Mouse (Mus musculus) midbrain, embryonic 11.5 days (tissue): Measurements from ENCODE around the gene Galt. TPM values are rescaled to one million over a fixed set of nuclear protein-coding genes. Genes with fewer than 3 reads are reported as not detected.

Experiments
- ATAC-seq: fragments of 200-750 bp; cut with Nextera tagmentation; 2 replicates; pipeline ENCODE4 v1.8.0; 2017; ENCODE audit warnings: moderate TSS enrichment, moderate library complexity; ENCODE audit not compliant: low FRiP score
- DNase-seq: peaks from one replicate; pipeline ENCODE4 v3.0.0; 2015; ENCODE audit warnings: low spot score; ENCODE audit errors: missing footprints
- H3K27ac ChIP-seq: fragments of 300-500 bp; sonication (generic); 2 replicates; pipeline ENCODE4 v1.5.1; 2014; ENCODE audit warnings: low read depth, low read length
- H3K27me3 ChIP-seq: fragments of 300-500 bp; sonication (generic); 2 replicates; pipeline ENCODE4 v1.6.1; 2014; ENCODE audit warnings: mild to moderate bottlenecking, low read length, moderate library complexity, mixed read lengths; ENCODE audit not compliant: control insufficient read depth, insufficient read depth
- H3K36me3 ChIP-seq: fragments of 300-500 bp; sonication (generic); 2 replicates; pipeline ENCODE4 v1.6.1; 2014; ENCODE audit warnings: mild to moderate bottlenecking, low read length, moderate library complexity, mixed read lengths; ENCODE audit not compliant: control insufficient read depth, insufficient read depth
- H3K4me1 ChIP-seq: fragments of 300-500 bp; sonication (generic); 2 replicates; pipeline ENCODE4 v1.6.1; 2014; ENCODE audit warnings: low read length; ENCODE audit not compliant: control insufficient read depth, insufficient read depth
- H3K4me2 ChIP-seq: fragments of 300-500 bp; sonication (generic); 2 replicates; pipeline ENCODE4 v1.6.1; 2014; ENCODE audit warnings: mild to moderate bottlenecking, moderate library complexity
- H3K4me3 ChIP-seq: fragments of 300-500 bp; sonication (generic); 2 replicates; pipeline ENCODE4 v1.5.1; 2014; ENCODE audit warnings: low read depth, low read length
- H3K9ac ChIP-seq: fragments of 300-500 bp; sonication (generic); 2 replicates; pipeline ENCODE4 v1.6.1; 2014; ENCODE audit warnings: low read length
- H3K9me3 ChIP-seq: fragments of 300-500 bp; sonication (generic); 2 replicates; pipeline ENCODE4 v1.6.1; 2016; ENCODE audit warnings: low read length; ENCODE audit not compliant: control insufficient read depth
- WGBS: fragments of 180-500 bp; shearing (Covaris S2); extraction: QIAGEN DNeasy Blood & Tissue Kit; methylation state at CpG from one replicate; pipeline ENCODE4 v1.1.7; 2014; 5-methylcytosine and 5-hydroxymethylcytosine counted together
- polyA plus RNA-seq: library from polyadenylated mRNA; unstranded; fragments of >200 nt; fragmentation: Nextera tagmentation; extraction: Ambion mirVana; gene quantifications from 2 replicates; pipeline ENCODE4 v1.2.1, GENCODE M21; 2014

The Galt gene
- polyA plus RNA-seq, result 19.5 and 19.7 TPM in 2 replicates

DNA sequence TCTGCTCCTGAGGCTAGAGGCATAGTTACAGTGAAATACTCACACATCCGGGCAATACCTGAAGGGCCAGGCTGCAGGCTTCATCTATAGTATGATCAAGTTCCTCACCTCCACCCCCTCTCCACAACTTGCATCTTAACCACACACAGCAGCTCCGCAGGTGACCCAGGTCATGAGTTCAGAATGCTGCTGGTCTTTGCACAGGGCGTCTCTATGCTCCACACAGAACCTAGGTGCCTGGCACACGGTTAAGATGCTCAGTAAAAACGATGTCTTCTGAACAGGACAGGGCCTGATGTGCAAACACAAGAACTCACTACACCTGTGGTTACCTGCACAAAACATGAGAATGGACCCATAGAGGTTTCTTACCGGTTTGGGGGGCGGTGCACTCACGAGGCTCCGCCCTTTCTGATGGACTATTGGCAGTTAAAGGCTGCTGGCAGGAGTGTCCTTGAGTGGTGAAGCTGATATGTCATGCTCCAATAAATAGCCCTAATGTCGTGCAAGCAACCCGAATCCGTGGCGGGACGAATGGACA is at the start of gene Galt:
Galt (plus strand) TSS at position 432 of the 541 bp plus-strand sequence.
- Histone ChIP-seq H3K4me1 (peaks cover 3% of the 10 kb centered on the region), H3K27me3 (no peaks in the 10 kb centered on the region), H3K4me2 (peak within 1 kb of the TSS; percentile 99), H3K36me3 (no peaks in the 10 kb centered on the region), H3K27ac (peak within 1 kb of the TSS; percentile 22; the same call in 1 of the 2 replicates), H3K9me3 (no peaks in the 10 kb centered on the region), H3K9ac (peak within 1 kb of the TSS; percentile 70), H3K4me3 (peak within 1 kb of the TSS; percentile 69)
- 14% methylated on average over 14 of the region's 14 CpGs for WGBS
- ATAC-seq, result peak; percentile 56
- no peak for DNase-seq

DNA sequence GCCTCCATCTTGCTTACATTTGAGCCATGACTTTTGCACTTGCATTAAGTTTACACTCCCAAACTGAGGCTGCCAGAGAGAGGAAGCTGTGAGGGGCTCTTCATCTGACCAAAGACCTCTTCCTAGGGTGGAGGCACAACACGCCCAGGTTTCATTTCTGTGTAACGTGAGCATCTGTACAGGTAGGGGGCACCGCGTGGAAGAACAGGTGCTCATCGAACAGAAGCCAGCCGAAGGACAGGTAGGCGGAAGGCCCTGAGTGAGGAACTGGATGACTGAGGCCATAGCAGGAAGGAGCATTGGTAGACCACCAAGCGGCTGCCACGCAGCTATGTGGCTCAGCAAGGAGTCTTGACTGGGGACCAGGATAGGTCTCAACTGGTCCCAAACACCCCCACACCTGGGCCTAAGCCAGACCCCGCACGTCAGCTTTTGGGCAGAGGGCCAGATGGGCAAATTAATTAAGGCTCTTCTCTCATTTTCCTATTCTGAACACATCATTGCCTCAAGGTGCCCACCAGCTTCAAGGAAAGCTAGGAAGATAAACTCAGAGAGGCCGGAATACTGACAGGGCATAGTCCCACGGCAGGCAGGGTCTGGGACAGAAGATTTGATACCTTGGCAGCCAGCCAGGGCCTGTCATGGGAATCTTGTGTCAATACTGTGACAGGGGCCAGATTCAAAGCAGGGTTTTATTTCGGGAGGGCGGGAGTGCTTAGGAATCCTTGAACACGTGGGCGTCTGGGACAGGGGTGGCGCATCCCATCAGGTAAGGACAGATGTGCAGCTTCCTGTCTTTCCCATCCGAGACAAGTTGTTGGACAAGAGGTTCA is 48.9 kb upstream of the Galt start:
- no peak overlapping the region for H3K27ac ChIP-seq
- H3K9ac ChIP-seq, result no peak overlapping the region
- 74% methylated on average over 19 of the region's 19 CpGs for WGBS
- DNase-seq (peak; percentile 87), ATAC-seq (peak; percentile 36; the same call in 1 of the 2 replicates)
- no peak overlapping the region for H3K4me3 ChIP-seq
- H3K36me3 ChIP-seq, result no peaks in the 10 kb centered on the region
- H3K27me3 ChIP-seq, result peaks cover 2% of the 10 kb centered on the region; the same call in 1 of the 2 replicates
- no peak overlapping the region for H3K4me2 ChIP-seq
- no peaks in the 10 kb centered on the region for H3K9me3 ChIP-seq
- peaks cover 20% of the 10 kb centered on the region for H3K4me1 ChIP-seq

DNA sequence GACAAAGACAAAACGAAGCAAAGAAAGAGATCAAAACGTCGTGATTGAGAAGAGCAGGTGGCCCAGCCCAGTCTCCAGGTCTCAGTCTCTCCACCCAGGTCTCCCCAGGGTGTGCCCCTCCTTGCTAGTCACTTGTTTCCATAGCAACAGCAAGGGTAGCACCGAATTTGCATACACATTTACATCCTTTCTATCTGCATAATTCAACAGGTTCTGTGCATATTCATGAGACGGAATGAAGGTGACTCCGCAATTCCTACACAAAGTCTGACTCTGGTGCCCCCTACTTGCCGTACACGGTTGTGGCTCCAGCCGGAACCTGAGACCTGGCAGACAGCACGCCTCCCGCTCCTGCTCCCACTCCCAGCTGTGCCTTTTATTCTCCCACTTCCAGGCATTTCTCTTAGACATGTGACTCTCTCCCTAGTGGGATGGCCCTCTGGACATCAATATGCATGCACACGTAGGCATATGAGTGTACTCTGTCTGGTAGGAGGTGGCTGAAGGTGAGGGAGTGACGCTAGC is 48.0 kb upstream of the Galt start:
- peaks cover 2% of the 10 kb centered on the region; the same call in 1 of the 2 replicates for H3K27me3 ChIP-seq
- peak overlapping the region; percentile 22; the same call in 1 of the 2 replicates for H3K4me2 ChIP-seq
- whole genome bisulfite sequencing, result 2% methylated on average over 13 of the region's 13 CpGs
- no peak overlapping the region; the same call in 1 of the 2 replicates for H3K4me3 ChIP-seq
- ATAC-seq, result peak; percentile 78
- no peak overlapping the region for H3K27ac ChIP-seq
- no peaks in the 10 kb centered on the region for H3K36me3 ChIP-seq
- H3K9ac ChIP-seq, result no peak overlapping the region
- H3K9me3 ChIP-seq, result no peaks in the 10 kb centered on the region
- H3K4me1 ChIP-seq, result peaks cover 26% of the 10 kb centered on the region
- peak; percentile 95 for DNase-seq

DNA sequence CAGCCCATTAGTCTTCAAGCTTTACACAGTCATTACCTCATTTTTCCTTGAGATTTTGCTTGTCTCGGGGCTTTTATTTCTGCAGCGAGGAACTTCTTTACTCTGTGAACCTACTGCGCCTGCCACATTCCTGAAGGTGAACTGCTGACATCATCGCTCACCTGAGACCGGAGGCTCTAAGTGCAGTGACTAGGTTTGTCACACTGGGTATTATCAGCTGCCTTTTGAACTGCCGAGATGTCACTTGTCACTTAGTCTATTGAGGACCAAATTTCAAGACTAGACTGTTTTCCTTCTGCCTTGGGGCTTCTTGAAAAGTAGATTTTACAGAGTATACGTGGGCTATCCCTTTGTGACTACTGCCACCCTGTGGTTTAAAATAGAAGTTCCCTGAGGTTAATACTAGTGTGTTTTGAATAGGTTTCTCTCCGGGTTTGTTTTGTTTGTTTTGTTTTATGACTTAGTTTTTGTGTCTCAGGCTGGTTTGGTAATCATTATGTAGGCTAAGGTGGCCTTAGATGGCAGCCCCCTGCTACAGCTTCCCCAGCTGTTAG is 46.8 kb upstream of the Galt start:
- Histone ChIP-seq H3K4me2 (no peak overlapping the region), H3K9me3 (no peaks in the 10 kb centered on the region), H3K27me3 (peaks cover 2% of the 10 kb centered on the region; the same call in 1 of the 2 replicates), H3K9ac (no peak overlapping the region), H3K4me1 (peaks cover 35% of the 10 kb centered on the region), H3K27ac (no peak overlapping the region), H3K4me3 (no peak overlapping the region), H3K36me3 (no peaks in the 10 kb centered on the region)
- ATAC-seq (no peak), DNase-seq (peak; percentile 96)
- 49% methylated on average over 8 of the region's 8 CpGs for WGBS

DNA sequence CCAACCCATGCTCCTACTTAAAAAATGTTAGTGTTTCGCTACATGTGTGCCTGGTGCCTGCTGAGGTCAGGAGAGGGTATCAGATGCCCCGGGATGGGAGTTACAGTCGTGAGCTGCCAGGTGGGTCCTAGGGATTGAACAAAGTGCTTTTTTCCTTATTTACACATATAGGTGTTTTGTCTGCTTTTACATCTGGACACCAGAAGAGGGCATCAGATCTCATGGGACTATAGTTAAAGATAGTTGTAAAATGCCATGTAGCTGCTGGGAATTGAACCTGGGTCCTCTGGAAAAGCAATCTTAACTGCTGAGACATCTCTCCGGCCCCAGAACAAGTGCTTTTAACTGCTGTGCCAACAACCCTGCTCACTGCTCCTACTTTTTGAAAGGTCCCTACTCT is 44.8 kb upstream of the Galt start:
- 69% methylated on average over 4 of the region's 4 CpGs for WGBS
- Histone ChIP-seq H3K4me1 (peaks cover 39% of the 10 kb centered on the region), H3K9me3 (no peaks in the 10 kb centered on the region), H3K36me3 (no peaks in the 10 kb centered on the region), H3K4me2 (no peak overlapping the region), H3K9ac (no peak overlapping the region), H3K27ac (no peak overlapping the region), H3K4me3 (no peak overlapping the region), H3K27me3 (peaks cover 2% of the 10 kb centered on the region; the same call in 1 of the 2 replicates)
- DNase-seq, result peak; percentile 44
- no peak for ATAC-seq

DNA sequence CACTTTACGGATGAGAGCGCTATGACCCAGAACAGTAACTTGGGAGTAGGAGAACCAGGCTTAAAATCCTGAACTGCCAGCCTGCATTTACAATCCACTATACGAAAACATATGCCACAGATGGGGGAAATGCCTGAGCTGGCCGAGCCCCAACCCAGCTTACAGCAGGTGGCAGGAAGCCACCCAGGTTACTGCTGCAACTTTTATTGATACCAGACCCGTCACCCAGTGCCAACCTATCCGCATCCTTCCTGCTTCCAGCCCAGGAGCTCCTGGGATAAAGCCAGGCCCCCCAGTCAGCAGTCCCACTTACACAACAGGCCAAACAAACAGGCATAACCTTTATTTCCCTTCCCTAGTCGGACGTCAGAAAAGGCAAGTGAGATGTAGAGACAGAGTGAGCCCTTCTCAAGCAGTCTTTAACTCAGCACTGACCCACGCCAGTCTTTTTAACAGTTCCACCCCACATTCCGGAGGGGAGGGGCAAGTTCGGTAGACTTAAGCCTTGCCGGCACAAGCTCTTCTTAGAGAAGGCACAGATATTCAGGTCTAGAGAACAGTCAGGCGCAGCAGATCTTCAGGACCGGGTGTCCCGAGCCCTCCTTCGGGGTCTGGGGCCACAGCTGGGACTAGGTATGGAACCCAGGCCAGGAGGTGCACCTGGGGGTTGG is 43.2 kb upstream of the Galt start:
- Histone ChIP-seq H3K4me2 (peak overlapping the region; percentile 85), H3K27me3 (no peaks in the 10 kb centered on the region), H3K36me3 (no peaks in the 10 kb centered on the region), H3K4me1 (peaks cover 33% of the 10 kb centered on the region), H3K27ac (no peak overlapping the region), H3K9me3 (no peaks in the 10 kb centered on the region), H3K9ac (peak overlapping the region; percentile 14; the same call in 1 of the 2 replicates), H3K4me3 (peak overlapping the region; percentile 84)
- peak; percentile 80 for DNase-seq
- no peak for ATAC-seq
- 80% methylated on average over 16 of the region's 16 CpGs for WGBS

DNA sequence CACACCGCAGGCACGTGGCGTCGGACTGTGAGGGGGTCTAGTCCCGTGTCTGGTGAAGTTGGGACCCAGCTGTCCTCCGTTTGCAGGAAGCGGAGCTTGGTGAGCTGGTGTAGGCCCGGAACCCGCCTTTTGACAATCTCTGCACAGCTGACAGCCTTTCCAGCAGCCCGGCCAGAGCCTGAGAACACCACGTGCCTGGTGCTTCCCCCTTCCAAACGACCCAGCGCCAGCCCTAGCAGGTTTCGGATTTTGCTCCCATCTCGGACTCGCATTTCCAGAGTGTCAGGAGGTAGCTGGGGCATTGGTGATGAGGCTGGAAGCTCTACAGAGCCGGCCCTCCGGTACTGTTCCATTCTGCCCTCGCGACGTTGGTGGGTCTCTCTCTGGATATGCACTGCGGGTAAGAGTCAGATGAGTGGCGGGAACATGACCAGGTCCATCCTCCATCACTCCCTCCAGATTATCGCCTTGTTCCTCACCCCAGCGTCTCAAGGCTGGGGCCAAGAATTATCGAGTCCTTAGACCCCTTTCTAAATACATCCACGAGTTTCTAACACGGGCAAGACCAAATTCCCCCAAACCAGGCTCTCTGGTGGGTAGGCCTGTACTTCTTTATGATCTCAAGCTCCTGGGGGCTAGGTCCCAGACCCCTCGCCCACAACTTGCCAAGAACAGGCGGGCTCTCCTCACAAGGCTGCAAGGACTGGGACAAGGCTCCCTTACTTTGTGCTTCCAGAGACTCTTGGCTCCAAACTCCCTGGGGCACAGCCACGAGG is 42.4 kb upstream of the Galt start:
- ATAC-seq (peak; percentile 14; the same call in 1 of the 2 replicates), DNase-seq (peak; percentile 91)
- Histone ChIP-seq H3K27ac (peak overlapping the region; percentile 40; the same call in 1 of the 2 replicates), H3K4me1 (peaks cover 25% of the 10 kb centered on the region), H3K9me3 (no peaks in the 10 kb centered on the region), H3K4me3 (peak overlapping the region; percentile 84), H3K27me3 (no peaks in the 10 kb centered on the region), H3K4me2 (peak overlapping the region; percentile 85), H3K9ac (peak overlapping the region; percentile 97), H3K36me3 (0 out of 2 replicates have a peak, but pooled peaks cover 3% of the 10 kb centered on the region)
- WGBS, result 45% methylated on average over 31 of the region's 31 CpGs
